Mouse (Mus musculus): ENCODE measurements at regions not wholly inside any gene's neighbourhood (a gene's known extent, or its start where the extent isn't known, plus 50 kb on each side); places are given as distances from the start of the nearest gene placed in this dataset.

DNA sequence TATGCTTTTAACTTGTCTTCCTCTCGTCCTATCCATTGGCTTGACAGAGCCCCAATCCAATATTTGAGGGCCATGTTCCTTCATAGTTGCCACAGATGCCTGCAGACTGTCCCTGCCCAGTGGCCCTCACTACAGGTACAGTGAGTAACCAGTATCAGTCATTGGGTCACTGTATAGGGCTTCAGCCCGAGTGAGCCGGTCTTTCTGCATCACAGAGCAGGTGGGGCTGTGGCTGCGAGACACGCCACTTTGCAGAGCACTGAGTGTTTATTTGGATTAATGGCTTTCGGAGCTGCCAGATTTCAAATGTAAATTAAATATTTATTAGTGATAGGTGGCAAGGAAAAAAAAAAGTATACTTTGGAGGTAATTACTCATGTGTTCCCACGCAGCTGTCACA is 87.2 kb upstream of the Alk start:
- DNase-seq (ENCODE audit: low spot score) = no peak
- 76% methylated on average over 7 of the region's 7 CpGs for WGBS

GRCm38 (mm10) chr17:72689606-72690005 is 85.2 kb upstream of the Alk start:
- 87% methylated on average over 10 of the region's 10 CpGs for WGBS
- DNase-seq (ENCODE audit: low spot score) (no peak), ATAC-seq (ENCODE audit: low FRiP score) (no peak)
- Histone ChIP-seq H3K9me3 (ENCODE audit: control insufficient read depth, low read length) (no peaks in the 10 kb centered on the region), H3K27me3 (ENCODE audit: control insufficient read depth, insufficient read depth, low read length) (no peaks in the 10 kb centered on the region), H3K4me1 (replicated peaks; ENCODE audit: control insufficient read depth, insufficient read depth, low read length) (no peaks in the 10 kb centered on the region), H3K4me3 (replicated peaks; ENCODE audit: low read length) (no peak overlapping the region), H3K27ac (no peak overlapping the region), H3K4me2 (replicated peaks) (no peak overlapping the region), H3K36me3 (replicated peaks; ENCODE audit: control insufficient read depth, insufficient read depth) (no peaks in the 10 kb centered on the region), H3K9ac (no peak overlapping the region)

More for the DNA sequence above, 87.2 kb upstream of the Alk start:
- no peak overlapping the region for H3K9ac ChIP-seq
- no peaks in the 10 kb centered on the region for H3K36me3 ChIP-seq (replicated peaks; ENCODE audit: control insufficient read depth, insufficient read depth)
- no peak overlapping the region for H3K4me2 ChIP-seq (replicated peaks)
- H3K4me1 ChIP-seq (replicated peaks; ENCODE audit: control insufficient read depth, insufficient read depth, low read length) = no peaks in the 10 kb centered on the region
- ATAC-seq (ENCODE audit: low FRiP score) = no peak
- no peaks in the 10 kb centered on the region for H3K9me3 ChIP-seq (ENCODE audit: control insufficient read depth, low read length)
- no peak overlapping the region for H3K27ac ChIP-seq
- H3K27me3 ChIP-seq (ENCODE audit: control insufficient read depth, insufficient read depth, low read length) = no peaks in the 10 kb centered on the region
- no peak overlapping the region for H3K4me3 ChIP-seq (replicated peaks; ENCODE audit: low read length)

- H3K4me3 ChIP-seq (replicated peaks; ENCODE audit: low read length) = no peak overlapping the region
- no peaks in the 10 kb centered on the region for H3K4me1 ChIP-seq (replicated peaks; ENCODE audit: control insufficient read depth, insufficient read depth, low read length)
- DNase-seq (ENCODE audit: low spot score) (no peak), ATAC-seq (ENCODE audit: low FRiP score) (no peak)
- 88% methylated on average over 8 of the region's 8 CpGs for WGBS
- no peak overlapping the region for H3K9ac ChIP-seq
- H3K9me3 ChIP-seq (ENCODE audit: control insufficient read depth, low read length) = no peaks in the 10 kb centered on the region
- H3K27ac ChIP-seq = no peak overlapping the region
- no peak overlapping the region for H3K4me2 ChIP-seq (replicated peaks)
- no peaks in the 10 kb centered on the region for H3K27me3 ChIP-seq (ENCODE audit: control insufficient read depth, insufficient read depth, low read length)
- H3K36me3 ChIP-seq (replicated peaks; ENCODE audit: control insufficient read depth, insufficient read depth) = no peaks in the 10 kb centered on the region
Measured at GRCm38 (mm10) chr17:72688800-72689199, 84.4 kb upstream of the Alk start.

- Histone ChIP-seq H3K9me3 (ENCODE audit: control insufficient read depth, low read length) (no peaks in the 10 kb centered on the region), H3K27ac (no peak overlapping the region), H3K4me1 (replicated peaks; ENCODE audit: control insufficient read depth, insufficient read depth, low read length) (no peaks in the 10 kb centered on the region), H3K27me3 (ENCODE audit: control insufficient read depth, insufficient read depth, low read length) (no peaks in the 10 kb centered on the region), H3K9ac (no peak overlapping the region), H3K36me3 (replicated peaks; ENCODE audit: control insufficient read depth, insufficient read depth) (no peaks in the 10 kb centered on the region), H3K4me2 (replicated peaks) (no peak overlapping the region), H3K4me3 (replicated peaks; ENCODE audit: low read length) (no peak overlapping the region)
- no peak for DNase-seq (ENCODE audit: low spot score)
- ATAC-seq (ENCODE audit: low FRiP score) = no peak
- 79% methylated on average over 4 of the region's 4 CpGs for WGBS
Measured at GRCm38 (mm10) chr17:72674658-72675057, 70.2 kb upstream of the Alk start.

DNA sequence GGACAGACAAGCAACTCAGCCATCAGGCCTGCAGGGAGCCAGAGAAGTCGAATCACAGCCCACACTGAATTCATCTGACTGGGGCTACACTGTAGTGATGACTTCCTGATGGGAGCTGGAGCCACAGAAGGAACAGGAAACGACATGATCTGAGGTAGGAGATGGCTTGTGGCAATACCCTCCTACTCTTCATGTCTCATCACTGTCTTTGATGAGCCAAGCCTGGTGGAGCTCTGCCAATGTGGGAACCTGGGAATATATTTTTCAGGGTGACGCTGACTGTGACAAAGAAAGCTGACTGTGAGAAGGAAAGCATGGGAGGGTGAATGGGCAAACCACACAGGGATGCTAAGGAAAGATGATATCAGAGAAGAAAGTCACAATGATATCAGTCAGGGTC is 67.6 kb upstream of the Alk start:
- DNase-seq (ENCODE audit: low spot score) (no peak), ATAC-seq (ENCODE audit: low FRiP score) (no peak)
- H3K9ac ChIP-seq = no peak overlapping the region
- no peak overlapping the region for H3K4me2 ChIP-seq (replicated peaks)
- no peak overlapping the region for H3K27ac ChIP-seq
- H3K9me3 ChIP-seq (ENCODE audit: control insufficient read depth, low read length) = no peaks in the 10 kb centered on the region
- H3K4me1 ChIP-seq (replicated peaks; ENCODE audit: control insufficient read depth, insufficient read depth, low read length) = no peaks in the 10 kb centered on the region
- H3K36me3 ChIP-seq (replicated peaks; ENCODE audit: control insufficient read depth, insufficient read depth) = no peaks in the 10 kb centered on the region
- WGBS = 76% methylated on average over 3 of the region's 3 CpGs
- no peak overlapping the region for H3K4me3 ChIP-seq (replicated peaks; ENCODE audit: low read length)
- H3K27me3 ChIP-seq (ENCODE audit: control insufficient read depth, insufficient read depth, low read length) = no peaks in the 10 kb centered on the region

DNA sequence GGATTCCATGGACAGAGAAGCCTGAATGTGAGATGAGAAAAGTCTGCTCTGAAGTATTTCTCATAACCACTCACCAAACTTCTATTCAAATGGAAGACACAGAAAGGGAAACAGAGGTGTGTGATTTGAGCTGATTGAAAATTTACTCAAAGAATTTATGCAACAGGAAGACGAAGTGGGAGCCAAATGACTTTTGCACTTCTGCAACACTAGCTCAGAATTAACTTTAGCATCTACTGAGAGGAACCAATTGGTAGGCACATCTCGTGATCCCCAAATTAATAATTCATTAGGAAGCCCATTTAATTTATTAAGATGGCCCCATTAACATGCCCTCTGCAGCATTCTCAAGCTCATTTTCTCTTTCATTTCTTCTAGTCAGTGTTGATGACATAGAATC is 62.5 kb upstream of the Alk start:
- 74% methylated on average over 2 of the region's 2 CpGs for WGBS

GRCm38 (mm10) chr17:72661678-72662077 is 57.3 kb upstream of the Alk start:
- Histone ChIP-seq H3K4me2 (replicated peaks) (no peak overlapping the region), H3K4me3 (replicated peaks; ENCODE audit: low read length) (no peak overlapping the region), H3K9ac (no peak overlapping the region), H3K27me3 (ENCODE audit: control insufficient read depth, insufficient read depth, low read length) (no peaks in the 10 kb centered on the region), H3K9me3 (ENCODE audit: control insufficient read depth, low read length) (no peaks in the 10 kb centered on the region), H3K4me1 (replicated peaks; ENCODE audit: control insufficient read depth, insufficient read depth, low read length) (0 out of 2 replicates have a peak, but pooled peaks cover 5% of the 10 kb centered on the region), H3K27ac (no peak overlapping the region), H3K36me3 (replicated peaks; ENCODE audit: control insufficient read depth, insufficient read depth) (no peaks in the 10 kb centered on the region)
- 68% methylated on average over 2 of the region's 2 CpGs for WGBS
- DNase-seq (ENCODE audit: low spot score) (no peak), ATAC-seq (ENCODE audit: low FRiP score) (no peak)

More for the DNA sequence above, 62.5 kb upstream of the Alk start:
- DNase-seq (ENCODE audit: low spot score) (no peak), ATAC-seq (ENCODE audit: low FRiP score) (no peak)
- Histone ChIP-seq H3K9me3 (ENCODE audit: control insufficient read depth, low read length) (no peaks in the 10 kb centered on the region), H3K4me2 (replicated peaks) (no peak overlapping the region), H3K27ac (no peak overlapping the region), H3K36me3 (replicated peaks; ENCODE audit: control insufficient read depth, insufficient read depth) (no peaks in the 10 kb centered on the region), H3K4me1 (replicated peaks; ENCODE audit: control insufficient read depth, insufficient read depth, low read length) (no peaks in the 10 kb centered on the region), H3K27me3 (ENCODE audit: control insufficient read depth, insufficient read depth, low read length) (no peaks in the 10 kb centered on the region), H3K4me3 (replicated peaks; ENCODE audit: low read length) (no peak overlapping the region), H3K9ac (no peak overlapping the region)

GRCm38 (mm10) chr17:72658744-72659143 is 54.3 kb upstream of the Alk start:
- DNase-seq (ENCODE audit: low spot score) (no peak), ATAC-seq (ENCODE audit: low FRiP score) (no peak)
- Histone ChIP-seq H3K27me3 (ENCODE audit: control insufficient read depth, insufficient read depth, low read length) (no peaks in the 10 kb centered on the region), H3K27ac (no peak overlapping the region), H3K9ac (no peak overlapping the region), H3K4me3 (replicated peaks; ENCODE audit: low read length) (no peak overlapping the region), H3K4me1 (replicated peaks; ENCODE audit: control insufficient read depth, insufficient read depth, low read length) (0 out of 2 replicates have a peak, but pooled peaks cover 5% of the 10 kb centered on the region), H3K36me3 (replicated peaks; ENCODE audit: control insufficient read depth, insufficient read depth) (no peaks in the 10 kb centered on the region), H3K9me3 (ENCODE audit: control insufficient read depth, low read length) (no peaks in the 10 kb centered on the region), H3K4me2 (replicated peaks) (no peak overlapping the region)
- 65% methylated on average over 6 of the region's 6 CpGs for WGBS

DNA sequence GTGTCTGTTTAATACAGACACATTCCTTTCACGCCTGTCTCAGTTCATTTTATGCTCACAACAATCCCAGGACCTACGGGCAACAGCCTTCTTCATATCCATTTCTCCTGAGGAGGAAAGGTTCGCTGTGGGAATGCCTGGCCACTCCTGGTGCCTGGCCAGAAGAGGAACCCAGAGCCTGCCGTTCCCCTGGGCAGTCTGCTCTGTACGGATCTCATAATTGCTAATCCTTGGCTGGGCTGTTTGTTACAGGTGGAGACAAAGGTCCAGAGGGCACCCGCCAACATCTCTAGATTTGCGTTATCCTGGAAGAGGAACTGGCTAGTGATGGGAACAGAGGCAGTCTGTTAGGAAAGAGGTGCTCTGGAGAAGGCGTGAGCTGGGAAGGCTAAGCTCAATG is 53.4 kb upstream of the Alk start:
- Histone ChIP-seq H3K4me1 (replicated peaks; ENCODE audit: control insufficient read depth, insufficient read depth, low read length) (0 out of 2 replicates have a peak, but pooled peaks cover 5% of the 10 kb centered on the region), H3K36me3 (replicated peaks; ENCODE audit: control insufficient read depth, insufficient read depth) (no peaks in the 10 kb centered on the region), H3K4me3 (replicated peaks; ENCODE audit: low read length) (no peak overlapping the region), H3K9me3 (ENCODE audit: control insufficient read depth, low read length) (no peaks in the 10 kb centered on the region), H3K4me2 (replicated peaks) (no peak overlapping the region), H3K27me3 (ENCODE audit: control insufficient read depth, insufficient read depth, low read length) (no peaks in the 10 kb centered on the region), H3K9ac (no peak overlapping the region), H3K27ac (no peak overlapping the region)
- no peak for ATAC-seq (ENCODE audit: low FRiP score)
- 50% methylated on average over 8 of the region's 8 CpGs for WGBS
- DNase-seq (ENCODE audit: low spot score) = no peak
